Mouse (Mus musculus) lung, adult 2 months (tissue): ENCODE measurements around the gene Sf3a2. TPM values are rescaled to one million over a fixed set of nuclear protein-coding genes. Genes with fewer than 3 reads are reported as not detected.
A peak's percentile ranks its signal among the peaks of the same experiment; 100 is the strongest.

Source experiments
- DNase-seq: peaks from one replicate; pipeline ENCODE4 v3.0.0; 2022
- H3K4me1 ChIP-seq: fragments of 200-500 bp; 2 replicates; pipeline ENCODE4 v1.6.1; 2011; ENCODE audit warnings: low read length; ENCODE audit not compliant: control insufficient read depth, insufficient read depth
- H3K4me3 ChIP-seq: fragments of 200-500 bp; replicated peaks from 2 replicates; pipeline ENCODE3; 2011; ENCODE audit warnings: low read depth, mild to moderate bottlenecking, control low read depth, low read length; ENCODE audit errors: extremely low read depth
- CTCF ChIP-seq: fragments of 200-500 bp; IDR thresholded peaks from 2 replicates; pipeline ENCODE4 v1.5.1; 2011; ENCODE audit warnings: mild to moderate bottlenecking, low read length, control low read depth; ENCODE audit not compliant: insufficient read depth
- POLR2A ChIP-seq: fragments of 200-500 bp; IDR thresholded peaks from 2 replicates; pipeline ENCODE4 v1.6.1; 2011; ENCODE audit warnings: low read depth, mild to moderate bottlenecking, control low read depth, low read length, borderline replicate concordance; ENCODE audit errors: extremely low read depth
- WGBS: fragments of 180-500 bp; shearing (Covaris S2); methylation state at CpG from one replicate; pipeline ENCODE4 v1.1.7; 2018; 5-methylcytosine and 5-hydroxymethylcytosine counted together
- polyA plus RNA-seq: library from polyadenylated mRNA; depleted of rRNA; stranded (reverse); fragments of >200 nt; gene quantifications from 2 replicates; pipeline ENCODE4 v1.2.3, GENCODE M21; 2012; rRNA removed

Sf3a2 gene
- polyA plus RNA-seq, 1 experiment: 35.7 TPM

- TF ChIP-seq CTCF: no peak
- TF ChIP-seq POLR2A: no peak
- WGBS: 81% methylated on average over 15 of the region's 15 CpGs
- no peak for DNase-seq
Observed at GRCm38 (mm10) chr10:80842334-80842733, 44.3 kb downstream of the Sf3a2 start.

GRCm38 (mm10) chr10:80843087-80843930 lies 45.3 kb downstream of the Sf3a2 start:
- DNase-seq: no peak
- no peak for TF ChIP-seq CTCF
- TF ChIP-seq POLR2A: no peak
- WGBS: 10% methylated on average over 32 of the region's 32 CpGs
- Histone ChIP-seq H3K4me3 (no peak overlapping the region), H3K4me1 (no peaks in the 10 kb centered on the region)

More at GRCm38 (mm10) chr10:80842334-80842733, 44.3 kb downstream of the Sf3a2 start:
- Histone ChIP-seq H3K4me1 (no peaks in the 10 kb centered on the region), H3K4me3 (no peak overlapping the region)

DNA sequence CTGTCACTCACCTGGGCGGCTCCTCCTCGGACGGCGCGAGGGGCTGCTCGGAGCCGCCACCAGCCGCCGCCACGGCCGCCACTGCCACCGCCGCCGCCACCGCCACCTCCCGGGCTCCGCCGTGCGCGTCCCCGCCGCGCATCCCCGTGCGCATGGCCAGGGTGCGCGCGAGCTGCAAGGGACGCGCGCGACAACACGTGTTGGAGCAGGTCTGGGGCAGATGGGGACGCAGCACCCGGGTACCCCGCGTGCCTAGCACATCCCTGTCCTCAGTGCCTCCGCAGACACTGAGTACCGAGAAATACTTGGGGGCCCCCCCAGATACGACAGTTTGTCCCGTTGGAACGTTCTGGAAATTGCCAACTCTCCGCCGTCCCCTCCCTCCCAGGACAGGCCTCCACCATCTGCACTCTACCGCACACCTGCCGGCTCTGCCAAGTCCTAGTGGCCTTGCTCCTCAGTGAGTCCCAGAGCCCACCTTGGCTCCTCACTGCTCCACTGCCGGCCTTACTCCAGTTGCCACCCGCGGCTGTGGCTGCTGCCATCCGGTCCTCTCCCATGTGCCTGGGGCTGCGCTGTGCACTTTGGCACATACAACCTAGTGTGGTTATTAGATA lies 46.0 kb downstream of the Sf3a2 start, which contains the start of gene Lingo3:
Gene Lingo3 (minus strand): TSS at position 109 of the 617 bp plus-strand sequence.
- WGBS: 5% methylated on average over 46 of the region's 51 CpGs
- TF ChIP-seq POLR2A: no peak
- no peak for TF ChIP-seq CTCF
- H3K4me1 ChIP-seq: no peaks in the 10 kb centered on the region
- no peak for DNase-seq
- H3K4me3 ChIP-seq: no peak within 1 kb of the TSS

DNA sequence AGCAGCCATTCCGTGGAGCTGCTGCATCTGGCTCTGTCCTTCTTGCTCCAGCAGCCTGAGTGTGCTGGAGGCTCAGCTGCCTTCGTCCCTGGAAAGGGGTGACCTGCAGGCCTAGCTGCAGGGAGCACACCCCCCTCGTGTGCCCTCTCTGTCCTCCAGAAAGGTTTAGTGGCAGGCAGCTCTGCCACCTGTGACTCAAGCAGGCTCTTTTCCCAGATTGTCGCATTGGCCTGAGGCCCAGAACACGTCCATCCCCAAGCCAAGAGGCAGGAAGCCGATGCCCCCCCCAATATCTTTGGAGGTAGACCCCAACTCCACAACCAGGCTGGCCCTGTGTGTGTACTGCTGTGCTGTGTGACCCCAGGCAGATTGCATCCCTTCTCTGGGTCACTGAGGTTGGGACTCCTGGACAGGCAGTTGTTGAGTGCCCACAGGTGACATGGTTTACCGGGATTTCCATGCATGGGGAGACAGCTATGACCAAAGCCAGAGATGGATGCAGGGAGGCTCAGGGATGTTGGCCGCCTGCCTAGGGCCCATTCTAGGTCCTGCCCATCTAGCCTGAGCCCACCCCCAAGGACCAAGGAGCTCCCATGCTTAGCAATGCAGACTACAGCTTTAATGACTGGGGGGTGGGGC lies 47.2 kb downstream of the Sf3a2 start:
- DNase-seq: no peak
- WGBS: 56% methylated on average over 8 of the region's 8 CpGs
- no peak for TF ChIP-seq POLR2A
- TF ChIP-seq CTCF: no peak
- Histone ChIP-seq H3K4me1 (no peaks in the 10 kb centered on the region), H3K4me3 (no peak overlapping the region)

DNA sequence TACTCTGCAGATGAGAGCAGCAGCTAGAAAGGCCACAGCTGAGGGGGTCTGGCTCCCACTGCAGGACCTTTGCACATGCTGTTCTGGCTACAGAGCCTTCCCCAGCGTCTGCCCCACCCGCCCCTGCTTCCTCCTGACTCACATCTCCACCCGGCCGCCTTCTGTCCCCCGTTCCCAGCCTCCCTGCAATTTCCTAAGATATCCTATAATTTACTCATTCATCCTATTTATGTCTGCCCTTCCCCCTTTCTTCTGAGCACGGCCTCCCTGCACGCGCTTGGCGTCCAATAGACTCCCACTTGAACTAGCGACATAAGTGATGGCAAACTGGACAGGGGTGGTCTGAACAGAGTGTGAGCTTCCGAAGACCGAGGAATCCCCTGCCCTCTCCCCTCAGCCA lies 47.7 kb downstream of the Sf3a2 start:
- no peak for TF ChIP-seq POLR2A
- no peak for TF ChIP-seq CTCF
- Histone ChIP-seq H3K4me3 (no peak overlapping the region), H3K4me1 (no peaks in the 10 kb centered on the region)
- no peak for DNase-seq
- 58% methylated on average over 11 of the region's 12 CpGs for WGBS

- Histone ChIP-seq H3K4me3 (no peak overlapping the region), H3K4me1 (no peaks in the 10 kb centered on the region)
- peak; percentile 49 for DNase-seq
- 9% methylated on average over 10 of the region's 10 CpGs for WGBS
- no peak for TF ChIP-seq CTCF
- TF ChIP-seq POLR2A: no peak
Observed at GRCm38 (mm10) chr10:80848571-80848970, 50.6 kb downstream of the Sf3a2 start.

Other genes with a start within 250 kb of the Sf3a2 start
- gene Rexo1, start 236.6 kb upstream of the Sf3a2 start, polyA plus RNA-seq: 61.8 and 62.7 TPM in 2 replicates
- 24.8 and 31.5 TPM in 2 replicates for gene Klf16, start 220.9 kb upstream of the Sf3a2 start, polyA plus RNA-seq
- gene Abhd17a, start 207.9 kb upstream of the Sf3a2 start, polyA plus RNA-seq: 191 and 262 TPM in 2 replicates
- 91.4 and 110 TPM in 2 replicates for gene Scamp4, start 195.3 kb upstream of the Sf3a2 start, polyA plus RNA-seq
- 10.0 and 14.1 TPM in 2 replicates for gene Adat3, start 195.3 kb upstream of the Sf3a2 start, polyA plus RNA-seq
- gene Gm49322, start 192.2 kb upstream of the Sf3a2 start, polyA plus RNA-seq: 1.6 and 2.2 TPM in 2 replicates
- gene Csnk1g2, start 175.4 kb upstream of the Sf3a2 start, polyA plus RNA-seq: 246 and 276 TPM in 2 replicates
- 87.0 and 91.3 TPM in 2 replicates for gene Btbd2, start 141.1 kb upstream of the Sf3a2 start, polyA plus RNA-seq
- gene Mknk2, start 120.1 kb upstream of the Sf3a2 start, polyA plus RNA-seq: 267 and 338 TPM in 2 replicates
- 51.5 and 52.4 TPM in 2 replicates for gene Mob3a, start 96.2 kb upstream of the Sf3a2 start, polyA plus RNA-seq
- 61.9 and 70.8 TPM in 2 replicates for gene Izumo4, start 96.0 kb upstream of the Sf3a2 start, polyA plus RNA-seq
- 111 and 136 TPM in 2 replicates for gene Ap3d1, start 55.9 kb upstream of the Sf3a2 start, polyA plus RNA-seq
- 29.9 and 43.0 TPM in 2 replicates for gene Dot1l, start 43.0 kb upstream of the Sf3a2 start, polyA plus RNA-seq
- 51.2 and 58.8 TPM in 2 replicates for gene Plekhj1, start 428 bp downstream of the Sf3a2 start, polyA plus RNA-seq
- gene Amh, start 7.0 kb downstream of the Sf3a2 start, polyA plus RNA-seq: 0.62 and 1.3 TPM in 2 replicates
- gene Jsrp1, start 15.3 kb downstream of the Sf3a2 start, polyA plus RNA-seq: 7.7 TPM in 1 of 2 replicates, not detected in the other
- gene Oaz1, start 28.5 kb downstream of the Sf3a2 start, polyA plus RNA-seq: 804 and 834 TPM in 2 replicates
- 0.10 and 0.31 TPM in 2 replicates for gene Lingo3, start 45.8 kb downstream of the Sf3a2 start, polyA plus RNA-seq
- gene Lsm7, start 57.0 kb downstream of the Sf3a2 start, polyA plus RNA-seq: 78.5 and 79.1 TPM in 2 replicates
- 91.7 and 93.9 TPM in 2 replicates for gene Sppl2b, start 57.1 kb downstream of the Sf3a2 start, polyA plus RNA-seq
- 0.06 and 0.07 TPM in 2 replicates for gene Tmprss9, start 73.7 kb downstream of the Sf3a2 start, polyA plus RNA-seq
- gene Timm13, start 102.8 kb downstream of the Sf3a2 start, polyA plus RNA-seq: 157 and 196 TPM in 2 replicates
- gene Lmnb2, start 120.0 kb downstream of the Sf3a2 start, polyA plus RNA-seq: 9.4 and 11.3 TPM in 2 replicates
- gene Gadd45b, start 131.9 kb downstream of the Sf3a2 start, polyA plus RNA-seq: 103 and 120 TPM in 2 replicates
- 2.6 and 3.0 TPM in 2 replicates for gene Gng7, start 216.7 kb downstream of the Sf3a2 start, polyA plus RNA-seq
- gene Diras1, start 227.5 kb downstream of the Sf3a2 start, polyA plus RNA-seq: 0.03 TPM in 1 of 2 replicates, not detected in the other
- 44.2 and 46.9 TPM in 2 replicates for gene Slc39a3, start 239.2 kb downstream of the Sf3a2 start, polyA plus RNA-seq